Mouse (Mus musculus) liver, adult 2 months (tissue): Measurements from ENCODE around the gene Olfr62.

ENCODE experiments used
- CTCF ChIP-seq: fragments of 200-500 bp; IDR thresholded peaks from 2 replicates; pipeline ENCODE4 v1.5.1; 2011; ENCODE audit warnings: low read depth, low read length, control low read depth
- POLR2A ChIP-seq: fragments of 200-500 bp; IDR thresholded peaks from 2 replicates; pipeline ENCODE4 v1.6.1; 2011; ENCODE audit warnings: low read length, control low read depth; ENCODE audit not compliant: insufficient read depth; ENCODE audit errors: extremely low read depth

DNA sequence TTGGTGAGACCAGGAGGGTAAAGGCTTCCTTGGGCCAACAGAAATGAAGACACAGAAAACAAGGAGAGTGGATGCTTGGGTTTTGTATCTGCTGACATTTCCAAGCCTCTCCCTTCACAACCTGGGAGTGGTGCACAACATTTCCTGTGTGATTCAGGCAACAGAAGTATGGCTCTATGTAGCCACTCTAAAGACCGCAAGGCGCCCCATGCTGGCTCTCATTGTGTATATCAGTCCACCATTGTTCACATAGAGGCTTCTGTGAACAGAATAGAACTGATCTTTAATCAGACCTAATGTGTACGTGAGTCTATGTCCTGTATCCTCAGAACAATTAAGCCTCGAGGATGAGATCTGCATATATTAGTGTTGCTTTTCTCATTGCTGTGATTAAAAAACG is 28.5 kb upstream of the Olfr62 start:
- TF ChIP-seq CTCF, result no peak
- no peak for TF ChIP-seq POLR2A
